Mouse (Mus musculus) MEL (cell line): ENCODE measurements around the gene Pla1a. TPM values are rescaled to one million over a fixed set of nuclear protein-coding genes. Genes with fewer than 3 reads are reported as not detected.

Experiments used
- DNase-seq: peaks from one replicate; pipeline ENCODE4 v3.0.0; 2011; ENCODE audit warnings: low read depth, low spot score
- H3K27ac ChIP-seq: 2 replicates; pipeline ENCODE4 v1.5.1; 2012; ENCODE audit warnings: low read depth, mild to moderate bottlenecking, control low read depth, low read length, moderate library complexity; ENCODE audit not compliant: control insufficient read depth
- H3K27me3 ChIP-seq, 2 experiments: fragments of 150-350 bp in 1 of 2; sonication (generic) in 1 of 2; 2 replicates each; pipeline ENCODE4 v1.6.1; 2012; ENCODE audit warnings: low read length in 2 of 2, mild to moderate bottlenecking in 2 of 2, improper control_type of control experiment in 1 of 2, moderate library complexity in 1 of 2; ENCODE audit not compliant: insufficient read depth in 2 of 2, control insufficient read depth in 1 of 2
- H3K36me3 ChIP-seq, 2 experiments: 2 replicates each; pipeline ENCODE4 v1.6.1; 2012 to 2014; ENCODE audit warnings: low read length in 2 of 2, improper control_type of control experiment in 1 of 2, inconsistent platforms in 1 of 2, mild to moderate bottlenecking in 1 of 2; ENCODE audit not compliant: insufficient read depth in 2 of 2, control insufficient read depth in 1 of 2
- H3K4me1 ChIP-seq, 2 experiments: fragments of 150-350 bp in 1 of 2; sonication (generic) in 1 of 2; 2 replicates each; pipeline ENCODE4 v1.6.1; 2012; ENCODE audit warnings: low read length in 2 of 2, improper control_type of control experiment in 1 of 2, mild to moderate bottlenecking in 1 of 2; ENCODE audit not compliant: insufficient read depth in 2 of 2, control insufficient read depth in 1 of 2
- H3K4me3 ChIP-seq, 2 experiments: fragments of 150-350 bp in 1 of 2; sonication (generic) in 1 of 2; 2 replicates each; pipeline ENCODE4 v1.5.1; 2012; ENCODE audit warnings: low read depth in 2 of 2, low read length in 2 of 2, mild to moderate bottlenecking in 2 of 2, moderate library complexity in 2 of 2, control low read depth in 1 of 2, improper control_type of control experiment in 1 of 2; ENCODE audit not compliant: control insufficient read depth in 1 of 2, insufficient read depth in 1 of 2
- H3K79me2 ChIP-seq: 2 replicates; pipeline ENCODE4 v1.6.1; 2012; ENCODE audit warnings: mild to moderate bottlenecking, low read length, moderate library complexity; ENCODE audit not compliant: control insufficient read depth, poor library complexity, insufficient read depth
- H3K9ac ChIP-seq: 2 replicates; pipeline ENCODE4 v1.6.1; 2012; ENCODE audit warnings: low read depth, mild to moderate bottlenecking, control low read depth, low read length, moderate library complexity; ENCODE audit not compliant: control insufficient read depth, poor library complexity, severe bottlenecking
- H3K9me3 ChIP-seq: fragments of 150-350 bp; sonication (generic); replicated peaks from 2 replicates; pipeline ENCODE4 v1.6.1; 2012; ENCODE audit warnings: mild to moderate bottlenecking, low read length, improper control_type of control experiment, moderate library complexity; ENCODE audit not compliant: insufficient read depth
- CHD1 ChIP-seq: IDR thresholded peaks from 2 replicates; pipeline ENCODE4 v1.6.1; 2012; ENCODE audit warnings: low read depth, mild to moderate bottlenecking, inconsistent platforms, low read length, improper control_type of control experiment
- CHD2 ChIP-seq: IDR thresholded peaks from 2 replicates; pipeline ENCODE4 v1.6.1; 2011; ENCODE audit warnings: low read length, improper control_type of control experiment
- CTCF ChIP-seq, 3 experiments: IDR thresholded peaks in 2 of 3; conservative IDR thresholded peaks in 1 of 3; 2 replicates each; pipeline ENCODE4 v1.5.1; 2011 to 2012; ENCODE audit warnings: low read length in 3 of 3, low read depth in 2 of 3, mild to moderate bottlenecking in 2 of 3, improper control_type of control experiment in 1 of 3, inconsistent platforms in 1 of 3, mixed read lengths in 1 of 3, moderate library complexity in 1 of 3; ENCODE audit not compliant: control insufficient read depth in 1 of 3, insufficient read depth in 1 of 3, poor library complexity in 1 of 3, severe bottlenecking in 1 of 3
- EP300 ChIP-seq, 2 experiments: IDR thresholded peaks; 2 replicates each; pipeline ENCODE4 v1.6.1; 2011; ENCODE audit warnings: improper control_type of control experiment in 2 of 2, low read length in 2 of 2, low read depth in 1 of 2, mild to moderate bottlenecking in 1 of 2
- ETS1 ChIP-seq: IDR thresholded peaks from 2 replicates; pipeline ENCODE4 v1.6.1; 2012; ENCODE audit warnings: low read depth, mild to moderate bottlenecking, inconsistent platforms, low read length, improper control_type of control experiment, moderate library complexity
- GATA1 ChIP-seq: IDR thresholded peaks from 2 replicates; pipeline ENCODE4 v1.6.1; 2011; ENCODE audit warnings: low read depth, low read length, improper control_type of control experiment
- HCFC1 ChIP-seq: IDR thresholded peaks from 2 replicates; pipeline ENCODE4 v1.6.1; 2012; ENCODE audit warnings: low read depth, mild to moderate bottlenecking, inconsistent platforms, low read length, improper control_type of control experiment, moderate library complexity
- MAFK ChIP-seq: IDR thresholded peaks from 2 replicates; pipeline ENCODE4 v1.6.1; 2011; ENCODE audit warnings: low read depth, mild to moderate bottlenecking, low read length, improper control_type of control experiment, borderline replicate concordance
- MAZ ChIP-seq: IDR thresholded peaks from 2 replicates; pipeline ENCODE4 v1.6.1; 2012; ENCODE audit warnings: low read depth, mild to moderate bottlenecking, inconsistent platforms, low read length, improper control_type of control experiment
- NRF1 ChIP-seq: IDR thresholded peaks from 2 replicates; pipeline ENCODE4 v1.6.1; 2014; ENCODE audit warnings: low read depth, mild to moderate bottlenecking, inconsistent platforms, low read length, improper control_type of control experiment, moderate library complexity; ENCODE audit not compliant: poor library complexity, insufficient read depth, severe bottlenecking
- POLR2A ChIP-seq, 2 experiments: IDR thresholded peaks; 2 replicates each; pipeline ENCODE4 v1.6.1; 2011 to 2012; ENCODE audit warnings: low read length in 2 of 2, mild to moderate bottlenecking in 2 of 2, control low read depth in 1 of 2, improper control_type of control experiment in 1 of 2, low read depth in 1 of 2, moderate library complexity in 1 of 2; ENCODE audit not compliant: control insufficient read depth in 1 of 2, insufficient read depth in 1 of 2, poor library complexity in 1 of 2
- RAD21 ChIP-seq: IDR thresholded peaks from 2 replicates; pipeline ENCODE4 v1.6.1; 2011; ENCODE audit warnings: mild to moderate bottlenecking, low read depth, low read length, improper control_type of control experiment
- RCOR1 ChIP-seq: IDR thresholded peaks from 2 replicates; pipeline ENCODE4 v1.6.1; 2012; ENCODE audit warnings: low read depth, mild to moderate bottlenecking, inconsistent platforms, low read length, improper control_type of control experiment
- SIN3A ChIP-seq: IDR thresholded peaks from 2 replicates; pipeline ENCODE4 v1.6.1; 2012; ENCODE audit warnings: low read length, improper control_type of control experiment, inconsistent platforms
- TAL1 ChIP-seq: IDR thresholded peaks from 2 replicates; pipeline ENCODE4 v1.6.1; 2012; ENCODE audit warnings: mild to moderate bottlenecking, inconsistent platforms, low read length, moderate library complexity, mixed read lengths
- TBP ChIP-seq: IDR thresholded peaks from 2 replicates; pipeline ENCODE4 v1.8.0; 2011; ENCODE audit warnings: low read depth, low read length, improper control_type of control experiment
- TCF12 ChIP-seq: IDR thresholded peaks from 2 replicates; pipeline ENCODE4 v1.6.1; 2014; ENCODE audit warnings: low read depth, mild to moderate bottlenecking, inconsistent platforms, low read length, improper control_type of control experiment, moderate library complexity
- USF1 ChIP-seq: IDR thresholded peaks from 2 replicates; pipeline ENCODE4 v1.6.1; 2014; ENCODE audit warnings: low read depth, mild to moderate bottlenecking, inconsistent platforms, low read length, improper control_type of control experiment, moderate library complexity
- ZKSCAN1 ChIP-seq: IDR thresholded peaks from 2 replicates; pipeline ENCODE4 v1.6.1; 2012; ENCODE audit warnings: low read depth, mild to moderate bottlenecking, inconsistent platforms, low read length, improper control_type of control experiment, moderate library complexity
- ZMIZ1 ChIP-seq: IDR thresholded peaks from 2 replicates; pipeline ENCODE4 v1.6.1; 2012; ENCODE audit warnings: low read depth, mild to moderate bottlenecking, inconsistent platforms, low read length, improper control_type of control experiment, moderate library complexity
- ZNF384 ChIP-seq: IDR thresholded peaks from 2 replicates; pipeline ENCODE4 v1.6.1; 2012; ENCODE audit warnings: low read depth, mild to moderate bottlenecking, inconsistent platforms, low read length, improper control_type of control experiment
- polyA plus RNA-seq, 2 experiments: library from polyadenylated mRNA; stranded (reverse) in 1 of 2; unstranded in 1 of 2; fragments of >175 nt in 1 of 2; fragments of >200 nt in 1 of 2; gene quantifications; 2 replicates each; pipeline versions ENCODE4 v1.2.1 to v1.2.4; 2012; ENCODE audit warnings: low replicate concordance in 2 of 2, low read depth in 1 of 2; ENCODE audit not compliant: insufficient read length in 2 of 2, insufficient read depth in 1 of 2, missing spikeins in 1 of 2
- total RNA-seq: library from RNA; depleted of rRNA; stranded (reverse); fragments of 300-350 nt; gene quantifications from 2 replicates; pipeline ENCODE4 v1.2.3, GENCODE M21; 2012

Gene Pla1a
- total and polyA plus RNA-seq, 3 experiments: 0.04 TPM; not detected in 2

- Histone ChIP-seq H3K27me3 (no peaks in the 10 kb centered on the region), H3K4me1 (peaks cover 34 to 39% of the 10 kb centered on the region in 2 experiments), H3K27ac (peak overlapping the region; percentile 12; the same call in 1 of the 2 replicates), H3K4me3 (no peak overlapping the region), H3K79me2 (no peaks in the 10 kb centered on the region), H3K9me3 (no peaks in the 10 kb centered on the region), H3K9ac (no peak overlapping the region), H3K36me3 (peaks cover 0 to 42% of the 10 kb centered on the region in 2 experiments; a peak in 2 of 4 replicates)
- no peak for TF ChIP-seq ZNF384
- TF ChIP-seq MAZ: no peak
- TF ChIP-seq ZKSCAN1: no peak
- TF ChIP-seq RAD21: no peak
- no peak for TF ChIP-seq ZMIZ1
- TF ChIP-seq POLR2A (IDR thresholded peaks at IDR 0.05; ENCODE audit: control insufficient read depth in 1 of 2, insufficient read depth in 1 of 2, low read depth in 1 of 2, low read length in 2 of 2, poor library complexity in 1 of 2): no peak
- DNase-seq: no peak
These were observed 47.2 kb downstream of the Pla1a start for GRCm38 (mm10) chr16:38385700-38386099.

DNA sequence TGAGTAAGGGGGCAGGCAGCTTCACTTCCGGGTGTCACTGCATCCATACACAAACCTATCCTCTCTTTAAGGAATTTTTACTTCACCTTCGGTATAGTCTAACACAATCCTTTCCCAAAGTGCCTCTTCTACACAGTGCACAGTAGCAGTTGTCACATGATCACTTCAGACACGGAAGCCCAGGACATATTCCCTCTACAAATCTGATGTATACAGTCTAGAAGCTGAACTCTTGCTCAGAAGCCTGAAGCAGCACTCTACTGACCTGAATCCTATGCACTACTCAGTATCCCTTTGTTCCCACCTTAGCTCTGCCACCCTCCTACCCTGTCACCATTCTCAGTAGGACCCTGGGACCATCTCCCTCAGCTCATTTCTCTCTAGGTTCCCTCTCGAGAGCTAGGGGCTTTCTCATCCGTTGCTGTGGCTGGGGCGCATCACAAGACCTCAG is 47.7 kb downstream of the Pla1a start:
- H3K4me1 ChIP-seq: peaks cover 34 to 39% of the 10 kb centered on the region in 2 experiments
- peaks cover 0 to 42% of the 10 kb centered on the region in 2 experiments; a peak in 2 of 4 replicates for H3K36me3 ChIP-seq
- TF ChIP-seq MAFK (no peak), USF1 (0 out of 2 replicates have a peak, but pooled peaks have one; percentile 1)
- TF ChIP-seq, all 39 proteins: peak for 1
- no peak for DNase-seq
- Histone ChIP-seq H3K4me3 (no peak overlapping the region), H3K27ac (peak overlapping the region; percentile 79; the same call in 1 of the 2 replicates), H3K79me2 (no peaks in the 10 kb centered on the region), H3K9me3 (no peaks in the 10 kb centered on the region), H3K27me3 (no peaks in the 10 kb centered on the region), H3K9ac (no peak overlapping the region)

DNA sequence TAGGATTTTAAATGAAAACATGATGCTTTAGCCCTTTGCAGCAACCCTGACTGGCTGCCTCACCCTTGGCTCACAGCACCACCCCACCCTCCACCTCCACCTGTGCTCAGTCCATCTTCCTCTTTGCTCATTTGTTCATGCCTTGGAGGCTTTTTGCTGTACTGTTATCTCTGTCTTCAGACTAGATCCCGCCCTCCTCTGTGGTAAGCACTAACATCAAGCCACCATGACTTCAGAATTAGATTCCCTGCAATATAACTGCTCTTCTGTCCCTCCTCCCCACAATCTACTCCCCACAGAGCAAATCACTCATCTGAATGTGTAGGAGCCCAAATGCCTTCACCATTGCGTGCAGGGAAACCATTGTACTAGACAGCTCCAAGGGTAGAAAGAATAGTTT is 49.3 kb downstream of the Pla1a start:
- Histone ChIP-seq H3K27me3 (no peaks in the 10 kb centered on the region), H3K9me3 (no peaks in the 10 kb centered on the region), H3K4me3 (peak overlapping the region in 1 of 2 experiments; percentile 1; a peak in 2 of 4 replicates), H3K79me2 (no peaks in the 10 kb centered on the region), H3K9ac (no peak overlapping the region), H3K36me3 (peaks cover 0 to 55% of the 10 kb centered on the region in 2 experiments; a peak in 2 of 4 replicates), H3K27ac (peak overlapping the region; percentile 79), H3K4me1 (peaks cover 44 to 47% of the 10 kb centered on the region in 2 experiments)
- TF ChIP-seq TAL1 (peak; percentile 59), NRF1 (no peak), RCOR1 (peak; percentile 63; the same call in 1 of the 2 replicates), EP300 (IDR thresholded peaks at IDR 0.05; ENCODE audit: low read depth in 1 of 2, low read length in 2 of 2) (peak; percentile 71 to 92), CHD1 (no peak), TCF12 (peak; percentile 88), HCFC1 (0 out of 2 replicates have a peak, but pooled peaks have one; percentile 40), SIN3A (peak; percentile 67), TBP (peak; percentile 71), GATA1 (peak; percentile 89), ETS1 (peak; percentile 81), ZNF384 (0 out of 2 replicates have a peak, but pooled peaks have one; percentile 20), CHD2 (no peak), CTCF (IDR thresholded peaks at IDR 0.05 in 2 of 3, conservative IDR thresholded peaks at IDR 0.05 in 1 of 3; ENCODE audit: control insufficient read depth in 1 of 3, insufficient read depth in 1 of 3, low read depth in 2 of 3, low read length in 3 of 3, poor library complexity in 1 of 3, severe bottlenecking in 1 of 3) (no peak)
- peak; percentile 92 for DNase-seq
